Mouse (Mus musculus) intestine, embryonic 14.5 days (tissue): ENCODE measurements around the gene Wnt7b. TPM values are rescaled to one million over a fixed set of nuclear protein-coding genes. Genes with fewer than 3 reads are reported as not detected.

Experiments used
- ATAC-seq: fragments of 200-750 bp; cut with Nextera tagmentation; replicated peaks from 2 replicates; pipeline ENCODE4 v1.8.0; 2017; ENCODE audit warnings: low read depth, moderate number of reproducible peaks, moderate TSS enrichment, moderate library complexity; ENCODE audit not compliant: low FRiP score, low TSS enrichment
- DNase-seq: peaks from one replicate; pipeline ENCODE4 v3.0.0-alpha.2; 2018; ENCODE audit warnings: low spot score
- H3K27ac ChIP-seq: fragments of 300-500 bp; sonication (generic); 2 replicates; pipeline ENCODE4 v1.5.1; 2014; ENCODE audit warnings: low read depth, mild to moderate bottlenecking, control low read depth
- H3K27me3 ChIP-seq: fragments of 300-500 bp; sonication (generic); replicated peaks from 2 replicates; pipeline ENCODE4 v1.6.1; 2014; ENCODE audit warnings: low read length, control low read depth; ENCODE audit not compliant: control insufficient read depth, insufficient read depth
- H3K36me3 ChIP-seq: fragments of 300-500 bp; sonication (generic); 2 replicates; pipeline ENCODE4 v1.6.1; 2014; ENCODE audit warnings: low read length, control low read depth; ENCODE audit not compliant: control insufficient read depth, insufficient read depth
- H3K4me1 ChIP-seq: fragments of 300-500 bp; sonication (generic); replicated peaks from 2 replicates; pipeline ENCODE4 v1.6.1; 2014; ENCODE audit warnings: low read length, control low read depth, mixed read lengths; ENCODE audit not compliant: control insufficient read depth, insufficient read depth
- H3K4me2 ChIP-seq: fragments of 300-500 bp; sonication (generic); 2 replicates; pipeline ENCODE4 v1.6.1; 2014; ENCODE audit warnings: low read length
- H3K4me3 ChIP-seq: fragments of 300-500 bp; sonication (generic); 2 replicates; pipeline ENCODE4 v1.5.1; 2014; ENCODE audit warnings: low read depth, low read length, control low read depth, mixed read lengths
- H3K9ac ChIP-seq: fragments of 300-500 bp; sonication (generic); 2 replicates; pipeline ENCODE4 v1.6.1; 2014; ENCODE audit warnings: mild to moderate bottlenecking, low read length
- H3K9me3 ChIP-seq: fragments of 300-500 bp; sonication (generic); 2 replicates; pipeline ENCODE4 v1.6.1; 2016; ENCODE audit warnings: low read length, control low read depth; ENCODE audit not compliant: control insufficient read depth
- WGBS: fragments of 180-500 bp; shearing (Covaris S2); extraction: QIAGEN DNeasy Blood & Tissue Kit; methylation state at CpG from one replicate; pipeline ENCODE4 v1.1.7; 2014; 5-methylcytosine and 5-hydroxymethylcytosine counted together
- polyA plus RNA-seq: library from polyadenylated mRNA; unstranded; fragments of >200 nt; fragmentation: Nextera tagmentation; extraction: Ambion mirVana; gene quantifications from 2 replicates; pipeline ENCODE4 v1.2.1, GENCODE M21; 2014

The Wnt7b gene
- polyA plus RNA-seq, 1 experiment from 2014 or later: 2.2 TPM

GRCm38 (mm10) chr15:85603422-85603821 is 21.1 kb upstream of the Wnt7b start:
- Histone ChIP-seq H3K27me3 (no peaks in the 10 kb centered on the region), H3K4me3 (no peak overlapping the region), H3K9me3 (no peaks in the 10 kb centered on the region), H3K4me2 (no peak overlapping the region), H3K9ac (no peak overlapping the region), H3K36me3 (no peaks in the 10 kb centered on the region), H3K4me1 (peaks cover 12% of the 10 kb centered on the region), H3K27ac (no peak overlapping the region)
- DNase-seq (no peak), ATAC-seq (no peak)
- 48% methylated on average over 5 of the region's 5 CpGs for WGBS

- H3K4me3 ChIP-seq: no peak overlapping the region
- H3K9ac ChIP-seq: no peak overlapping the region
- no peak overlapping the region for H3K27ac ChIP-seq
- WGBS: 77% methylated on average over 6 of the region's 6 CpGs
- DNase-seq: no peak
- no peaks in the 10 kb centered on the region for H3K27me3 ChIP-seq
- H3K4me2 ChIP-seq: no peak overlapping the region
- H3K36me3 ChIP-seq: no peaks in the 10 kb centered on the region
- no peak for ATAC-seq
- H3K4me1 ChIP-seq: peaks cover 12% of the 10 kb centered on the region
- no peaks in the 10 kb centered on the region for H3K9me3 ChIP-seq
Measured at GRCm38 (mm10) chr15:85602733-85603132, 20.5 kb upstream of the Wnt7b start.

- ATAC-seq (no peak), DNase-seq (no peak)
- no peak overlapping the region for H3K4me2 ChIP-seq
- H3K4me1 ChIP-seq: peaks cover 12% of the 10 kb centered on the region
- H3K27me3 ChIP-seq: no peaks in the 10 kb centered on the region
- no peaks in the 10 kb centered on the region for H3K9me3 ChIP-seq
- WGBS: 88% methylated on average over 5 of the region's 5 CpGs
- no peak overlapping the region for H3K4me3 ChIP-seq
- H3K9ac ChIP-seq: no peak overlapping the region
- no peaks in the 10 kb centered on the region for H3K36me3 ChIP-seq
- H3K27ac ChIP-seq: no peak overlapping the region
Measured at GRCm38 (mm10) chr15:85602021-85602420, 19.7 kb upstream of the Wnt7b start.

- Histone ChIP-seq H3K4me2 (no peak overlapping the region), H3K9ac (no peak overlapping the region), H3K4me1 (peaks cover 12% of the 10 kb centered on the region), H3K36me3 (no peaks in the 10 kb centered on the region), H3K9me3 (no peaks in the 10 kb centered on the region), H3K27me3 (no peaks in the 10 kb centered on the region), H3K4me3 (no peak overlapping the region), H3K27ac (no peak overlapping the region)
- DNase-seq (no peak), ATAC-seq (no peak)
- WGBS: 68% methylated on average over 4 of the region's 4 CpGs
Measured at GRCm38 (mm10) chr15:85601202-85601601, 18.9 kb upstream of the Wnt7b start.

- DNase-seq: no peak
Measured at GRCm38 (mm10) chr15:85600696-85601094, 18.4 kb upstream of the Wnt7b start.

GRCm38 (mm10) chr15:85599887-85600695 is 17.8 kb upstream of the Wnt7b start:
- WGBS: 12% methylated on average over 16 of the region's 18 CpGs
- DNase-seq: peak; percentile 73

More at GRCm38 (mm10) chr15:85600696-85601094, 18.4 kb upstream of the Wnt7b start:
- WGBS: 43% methylated on average over 7 of the region's 7 CpGs
- Histone ChIP-seq H3K27me3 (no peaks in the 10 kb centered on the region), H3K27ac (no peak overlapping the region), H3K9ac (no peak overlapping the region), H3K4me2 (0 out of 2 replicates have a peak overlapping the region, but pooled peaks have one; percentile 15), H3K4me1 (peaks cover 12% of the 10 kb centered on the region), H3K4me3 (no peak overlapping the region), H3K9me3 (no peaks in the 10 kb centered on the region), H3K36me3 (no peaks in the 10 kb centered on the region)
- ATAC-seq: peak; percentile 1; the same call in 1 of the 2 replicates

GRCm38 (mm10) chr15:85598984-85599886 is 17.0 kb upstream of the Wnt7b start:
- 44% methylated on average over 17 of the region's 17 CpGs for WGBS
- no peak for ATAC-seq
- H3K27me3 ChIP-seq: no peaks in the 10 kb centered on the region
- H3K36me3 ChIP-seq: no peaks in the 10 kb centered on the region
- peaks cover 12% of the 10 kb centered on the region for H3K4me1 ChIP-seq
- H3K4me3 ChIP-seq: no peak overlapping the region
- peak; percentile 86 for DNase-seq
- no peak overlapping the region for H3K9ac ChIP-seq
- H3K9me3 ChIP-seq: no peaks in the 10 kb centered on the region
- no peak overlapping the region for H3K27ac ChIP-seq
- H3K4me2 ChIP-seq: no peak overlapping the region

More at GRCm38 (mm10) chr15:85599887-85600695, 17.8 kb upstream of the Wnt7b start:
- H3K27me3 ChIP-seq: no peaks in the 10 kb centered on the region
- peak overlapping the region; percentile 15; the same call in 1 of the 2 replicates for H3K4me2 ChIP-seq
- peaks cover 12% of the 10 kb centered on the region for H3K4me1 ChIP-seq
- no peak overlapping the region for H3K9ac ChIP-seq
- no peak overlapping the region for H3K27ac ChIP-seq
- no peaks in the 10 kb centered on the region for H3K9me3 ChIP-seq
- H3K36me3 ChIP-seq: no peaks in the 10 kb centered on the region
- H3K4me3 ChIP-seq: no peak overlapping the region
- peak; percentile 57 for ATAC-seq

GRCm38 (mm10) chr15:85598443-85598842 is 16.2 kb upstream of the Wnt7b start:
- 67% methylated on average over 5 of the region's 5 CpGs for WGBS

More at GRCm38 (mm10) chr15:85598443-85598842, 16.2 kb upstream of the Wnt7b start:
- Histone ChIP-seq H3K27me3 (no peaks in the 10 kb centered on the region), H3K4me3 (no peak overlapping the region), H3K27ac (no peak overlapping the region), H3K9ac (no peak overlapping the region), H3K4me2 (no peak overlapping the region), H3K36me3 (no peaks in the 10 kb centered on the region), H3K4me1 (peaks cover 12% of the 10 kb centered on the region), H3K9me3 (no peaks in the 10 kb centered on the region)
- ATAC-seq (no peak), DNase-seq (no peak)
